Mouse (Mus musculus) kidney, adult 2 months (tissue): Measurements from ENCODE around the gene Spcs2.

ENCODE experiments used
- CTCF ChIP-seq: fragments of 200-500 bp; conservative IDR thresholded peaks from 2 replicates; pipeline ENCODE4 v1.5.1; 2011; ENCODE audit warnings: low read depth, mild to moderate bottlenecking, control low read depth, low read length, moderate library complexity, mixed read lengths; ENCODE audit not compliant: insufficient read depth, insufficient read length
- POLR2A ChIP-seq: fragments of 200-500 bp; IDR thresholded peaks from one replicate; pipeline ENCODE4 v1.6.1; 2011; ENCODE audit warnings: low read depth, low read length, control low read depth

- TF ChIP-seq CTCF = no peak
- TF ChIP-seq POLR2A = no peak
Measured at GRCm38 (mm10) chr7:99833846-99834222, 29.4 kb downstream of the Spcs2 start.
